Mouse (Mus musculus): Measurements from ENCODE around the gene Camsap3. TPM values are rescaled to one million over a fixed set of nuclear protein-coding genes. Genes with fewer than 3 reads are reported as not detected.

The Camsap3 gene
- polyA plus RNA-seq, 1 experiment: 0.36 TPM

GRCm38 (mm10) chr8:3625445-3625844 lies 38.4 kb downstream of the Camsap3 start, which contains the start of gene Pcp2:
TSS of gene Pcp2 (minus strand) at chr8:3625545.
- peaks cover 34% of the 10 kb centered on the region for H3K36me3 ChIP-seq (replicated peaks; ENCODE audit: low read length)

GRCm38 (mm10) chr8:3626971-3627370 lies 39.9 kb downstream of the Camsap3 start:
- H3K4me3 ChIP-seq (replicated peaks): no peak overlapping the region

More at GRCm38 (mm10) chr8:3625445-3625844, 38.4 kb downstream of the Camsap3 start, which contains the start of gene Pcp2:
- peaks cover 48% of the 10 kb centered on the region for H3K4me1 ChIP-seq
- TF ChIP-seq GATA1 (IDR thresholded peaks at IDR 0.05; ENCODE audit: borderline replicate concordance, low read length): no peak
- no peak for TF ChIP-seq FLI1 (IDR thresholded peaks at IDR 0.05; ENCODE audit: low read length)
- H3K9me3 ChIP-seq: no peaks in the 10 kb centered on the region
- H3K27me3 ChIP-seq (replicated peaks): no peaks in the 10 kb centered on the region
- no peak within 1 kb of the TSS for H3K4me3 ChIP-seq (replicated peaks)

GRCm38 (mm10) chr8:3628014-3628413 lies 40.9 kb downstream of the Camsap3 start:
- TF ChIP-seq FLI1 (IDR thresholded peaks at IDR 0.05; ENCODE audit: low read length) (no peak), GATA1 (IDR thresholded peaks at IDR 0.05; ENCODE audit: borderline replicate concordance, low read length) (no peak)
- H3K36me3 ChIP-seq (replicated peaks; ENCODE audit: low read length): peaks cover 38% of the 10 kb centered on the region
- peaks cover 52% of the 10 kb centered on the region for H3K4me1 ChIP-seq
- H3K4me3 ChIP-seq (replicated peaks): no peak overlapping the region
- no peaks in the 10 kb centered on the region for H3K27me3 ChIP-seq (replicated peaks)
- H3K9me3 ChIP-seq: no peaks in the 10 kb centered on the region

More at GRCm38 (mm10) chr8:3626971-3627370, 39.9 kb downstream of the Camsap3 start:
- Histone ChIP-seq H3K27me3 (replicated peaks) (no peaks in the 10 kb centered on the region), H3K9me3 (no peaks in the 10 kb centered on the region), H3K36me3 (replicated peaks; ENCODE audit: low read length) (peaks cover 35% of the 10 kb centered on the region), H3K4me1 (peaks cover 52% of the 10 kb centered on the region)
- TF ChIP-seq FLI1 (IDR thresholded peaks at IDR 0.05; ENCODE audit: low read length): no peak
- TF ChIP-seq GATA1 (IDR thresholded peaks at IDR 0.05; ENCODE audit: borderline replicate concordance, low read length): no peak

GRCm38 (mm10) chr8:3630647-3631477 lies 43.8 kb downstream of the Camsap3 start, which contains the start of gene Stxbp2:
TSS of gene Stxbp2 (plus strand) at chr8:3630955.
- no peaks in the 10 kb centered on the region for H3K9me3 ChIP-seq
- no peaks in the 10 kb centered on the region for H3K27me3 ChIP-seq (replicated peaks)
- H3K4me1 ChIP-seq: peaks cover 72% of the 10 kb centered on the region
- TF ChIP-seq GATA1 (IDR thresholded peaks at IDR 0.05; ENCODE audit: borderline replicate concordance, low read length) (no peak), FLI1 (IDR thresholded peaks at IDR 0.05; ENCODE audit: low read length) (no peak)
- peak within 1 kb of the TSS; percentile 96 for H3K4me3 ChIP-seq (replicated peaks)
- H3K36me3 ChIP-seq (replicated peaks; ENCODE audit: low read length): peaks cover 41% of the 10 kb centered on the region

DNA sequence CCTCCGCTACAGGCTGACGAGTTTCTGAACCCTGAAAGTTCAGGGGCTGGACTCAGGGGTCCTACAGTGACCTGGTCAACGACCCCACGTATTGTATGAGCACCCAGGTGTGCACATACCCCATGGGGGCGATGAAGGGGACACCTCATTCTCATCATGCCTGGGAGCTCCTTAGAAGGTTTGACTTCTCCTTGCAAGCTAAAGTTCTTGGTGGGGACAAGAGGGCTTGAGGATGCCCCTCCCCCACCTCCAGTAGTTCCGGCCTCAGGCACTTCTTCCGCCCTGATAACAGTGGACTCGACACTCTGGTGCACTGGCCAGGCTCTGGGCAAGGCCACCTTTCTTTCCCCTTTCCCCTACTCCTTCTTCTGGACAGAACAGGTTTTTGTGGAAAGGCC lies 44.4 kb downstream of the Camsap3 start:
- Histone ChIP-seq H3K9me3 (no peaks in the 10 kb centered on the region), H3K4me1 (peaks cover 72% of the 10 kb centered on the region), H3K27me3 (replicated peaks) (no peaks in the 10 kb centered on the region), H3K4me3 (replicated peaks) (peak overlapping the region; percentile 96), H3K36me3 (replicated peaks; ENCODE audit: low read length) (peaks cover 46% of the 10 kb centered on the region)
- TF ChIP-seq GATA1 (IDR thresholded peaks at IDR 0.05; ENCODE audit: borderline replicate concordance, low read length) (no peak), FLI1 (IDR thresholded peaks at IDR 0.05; ENCODE audit: low read length) (no peak)

- H3K4me3 ChIP-seq (replicated peaks): peak overlapping the region; percentile 57
- TF ChIP-seq GATA1 (IDR thresholded peaks at IDR 0.05; ENCODE audit: borderline replicate concordance, low read length): no peak
- no peak for TF ChIP-seq FLI1 (IDR thresholded peaks at IDR 0.05; ENCODE audit: low read length)
- no peaks in the 10 kb centered on the region for H3K9me3 ChIP-seq
These were observed 58.7 kb downstream of the Camsap3 start for GRCm38 (mm10) chr8:3645804-3646203.

GRCm38 (mm10) chr8:3646824-3647531 lies 59.9 kb downstream of the Camsap3 start:
- H3K4me3 ChIP-seq (replicated peaks): no peak overlapping the region

More at GRCm38 (mm10) chr8:3645804-3646203, 58.7 kb downstream of the Camsap3 start:
- peaks cover 37% of the 10 kb centered on the region for H3K36me3 ChIP-seq (replicated peaks; ENCODE audit: low read length)
- H3K27me3 ChIP-seq (replicated peaks): no peaks in the 10 kb centered on the region
- H3K4me1 ChIP-seq: peaks cover 40% of the 10 kb centered on the region

DNA sequence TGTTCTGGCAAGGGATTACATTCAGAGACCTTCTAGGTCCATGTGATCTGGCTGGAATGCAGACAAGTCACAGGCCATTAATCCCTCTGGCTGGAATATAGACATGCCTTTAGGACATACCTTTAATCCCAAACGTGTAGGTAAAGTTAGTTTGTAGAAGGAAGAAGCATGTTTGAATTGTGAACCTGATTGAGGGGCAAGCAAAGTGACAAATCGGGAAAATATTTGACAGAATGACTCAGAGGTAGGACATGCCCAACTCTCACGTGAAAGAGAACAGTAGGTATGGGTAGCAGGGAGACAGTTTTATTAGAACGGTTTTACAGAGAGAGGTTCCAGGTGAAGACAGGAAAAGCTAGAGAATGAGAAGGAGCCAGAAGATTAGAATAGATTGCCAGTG lies 60.5 kb downstream of the Camsap3 start:
- peaks cover 28% of the 10 kb centered on the region for H3K4me1 ChIP-seq
- TF ChIP-seq FLI1 (IDR thresholded peaks at IDR 0.05; ENCODE audit: low read length): no peak
- TF ChIP-seq GATA1 (IDR thresholded peaks at IDR 0.05; ENCODE audit: borderline replicate concordance, low read length): no peak
- H3K4me3 ChIP-seq (replicated peaks): no peak overlapping the region
- H3K9me3 ChIP-seq: no peaks in the 10 kb centered on the region
- H3K27me3 ChIP-seq (replicated peaks): peaks cover 2% of the 10 kb centered on the region
- peaks cover 19% of the 10 kb centered on the region for H3K36me3 ChIP-seq (replicated peaks; ENCODE audit: low read length)

More at GRCm38 (mm10) chr8:3646824-3647531, 59.9 kb downstream of the Camsap3 start:
- peaks cover 25% of the 10 kb centered on the region for H3K36me3 ChIP-seq (replicated peaks; ENCODE audit: low read length)
- H3K27me3 ChIP-seq (replicated peaks): peaks cover 2% of the 10 kb centered on the region
- peaks cover 28% of the 10 kb centered on the region for H3K4me1 ChIP-seq
- no peak for TF ChIP-seq FLI1 (IDR thresholded peaks at IDR 0.05; ENCODE audit: low read length)
- TF ChIP-seq GATA1 (IDR thresholded peaks at IDR 0.05; ENCODE audit: borderline replicate concordance, low read length): no peak
- no peaks in the 10 kb centered on the region for H3K9me3 ChIP-seq

DNA sequence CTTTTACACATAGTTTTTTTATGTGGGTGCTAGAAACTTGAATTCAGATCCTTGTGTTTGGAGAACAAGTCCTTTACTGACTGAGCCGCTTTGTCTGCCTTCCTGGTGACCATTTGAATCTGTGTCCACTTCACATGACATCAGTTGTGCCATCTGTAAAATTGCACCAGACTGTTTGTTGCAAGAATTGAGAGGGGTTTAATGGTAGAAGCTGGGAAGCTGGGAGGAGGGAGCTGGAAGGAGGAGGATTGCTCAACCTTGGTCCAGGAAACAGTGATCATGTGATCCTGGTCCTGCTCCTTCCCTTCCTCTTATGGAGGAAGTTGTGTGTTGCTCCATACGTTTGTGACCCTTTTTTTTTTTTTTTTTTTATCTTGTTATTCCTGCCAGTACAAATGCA lies 61.2 kb downstream of the Camsap3 start:
- H3K27me3 ChIP-seq (replicated peaks): peaks cover 2% of the 10 kb centered on the region
- H3K4me3 ChIP-seq (replicated peaks): no peak overlapping the region
- H3K36me3 ChIP-seq (replicated peaks; ENCODE audit: low read length): peaks cover 12% of the 10 kb centered on the region

More for the DNA sequence above, 61.2 kb downstream of the Camsap3 start:
- TF ChIP-seq GATA1 (IDR thresholded peaks at IDR 0.05; ENCODE audit: borderline replicate concordance, low read length): no peak
- TF ChIP-seq FLI1 (IDR thresholded peaks at IDR 0.05; ENCODE audit: low read length): no peak
- no peaks in the 10 kb centered on the region for H3K9me3 ChIP-seq
- H3K4me1 ChIP-seq: peaks cover 32% of the 10 kb centered on the region

All from megakaryocyte, embryonic 14.5 days (primary cell).